Mouse (Mus musculus) cerebral cortex, adult 2 months (tissue): ENCODE data around the gene Snx8.

Source experiments
- WGBS: fragments of 180-500 bp; shearing (Covaris S2); methylation state at CpG from one replicate; pipeline ENCODE4 v1.1.7; 2018; 5-methylcytosine and 5-hydroxymethylcytosine counted together

The Snx8 gene

GRCm38 (mm10) chr5:140383559-140383958 is 5.5 kb downstream of the Snx8 start:
- 66% methylated on average over 7 of the region's 7 CpGs for WGBS

- WGBS: 93% methylated on average over 6 of the region's 6 CpGs
These were observed 6.4 kb downstream of the Snx8 start for GRCm38 (mm10) chr5:140382688-140383087.

- WGBS: 69% methylated on average over 7 of the region's 7 CpGs
These were observed 7.9 kb downstream of the Snx8 start for GRCm38 (mm10) chr5:140381156-140381555.

DNA sequence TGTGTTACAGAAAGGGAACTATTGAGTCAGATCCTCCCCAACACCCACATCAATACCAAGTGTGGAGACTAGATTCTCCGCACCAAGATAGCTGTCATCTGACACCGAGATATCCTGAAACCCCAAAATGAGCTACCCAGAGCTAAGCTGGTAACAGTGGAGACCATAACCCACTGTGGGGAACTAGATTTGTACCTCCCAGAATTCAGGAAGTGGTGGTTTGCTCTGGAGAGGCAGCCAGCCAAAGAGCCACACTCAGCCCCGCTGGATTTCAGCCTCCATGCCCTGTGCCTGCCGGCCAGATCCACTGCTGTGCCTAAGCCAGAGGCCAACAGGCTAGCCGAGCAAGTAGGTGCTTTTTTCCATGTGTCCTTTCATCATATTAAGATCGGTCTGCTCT is 9.8 kb downstream of the Snx8 start:
- 81% methylated on average over 6 of the region's 6 CpGs for WGBS

- WGBS: 88% methylated on average over 6 of the region's 6 CpGs
These were observed 10.8 kb downstream of the Snx8 start for GRCm38 (mm10) chr5:140378121-140378853.

- 90% methylated on average over 4 of the region's 4 CpGs for WGBS
These were observed 13.7 kb downstream of the Snx8 start for GRCm38 (mm10) chr5:140375249-140375829.

DNA sequence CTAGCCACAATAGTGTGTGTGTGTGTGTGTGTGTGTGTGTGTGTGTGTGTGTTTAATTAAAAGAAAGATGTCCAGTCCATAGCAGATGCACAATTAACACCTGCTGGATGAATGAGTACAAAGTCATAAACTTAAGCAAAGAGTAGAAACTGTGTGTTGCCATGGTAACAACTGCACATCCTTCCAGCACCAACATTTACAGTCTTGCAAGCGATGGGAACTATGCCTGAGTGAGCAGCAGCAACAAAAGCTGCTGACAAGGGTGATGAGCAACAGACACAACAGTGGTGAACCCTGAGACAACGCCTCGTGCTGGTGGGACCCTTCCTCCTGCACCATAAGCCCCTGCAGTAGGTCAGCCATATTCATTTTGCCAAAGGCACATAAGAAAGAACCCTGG is 14.8 kb downstream of the Snx8 start:
- 30% methylated on average over 3 of the region's 3 CpGs for WGBS

- WGBS: 83% methylated on average over 2 of the region's 2 CpGs
These were observed 15.4 kb downstream of the Snx8 start for GRCm38 (mm10) chr5:140373711-140374110.

GRCm38 (mm10) chr5:140371671-140372070 is 17.4 kb downstream of the Snx8 start:
- 66% methylated on average over 3 of the region's 3 CpGs for WGBS

- 56% methylated on average over 6 of the region's 6 CpGs for WGBS
These were observed 18.4 kb downstream of the Snx8 start for GRCm38 (mm10) chr5:140370446-140371254.

- 92% methylated on average over 2 of the region's 2 CpGs for WGBS
These were observed 19.6 kb downstream of the Snx8 start for GRCm38 (mm10) chr5:140369466-140369865.

- 98% methylated on average over 4 of the region's 4 CpGs for WGBS
These were observed 20.1 kb downstream of the Snx8 start for GRCm38 (mm10) chr5:140368926-140369325.

DNA sequence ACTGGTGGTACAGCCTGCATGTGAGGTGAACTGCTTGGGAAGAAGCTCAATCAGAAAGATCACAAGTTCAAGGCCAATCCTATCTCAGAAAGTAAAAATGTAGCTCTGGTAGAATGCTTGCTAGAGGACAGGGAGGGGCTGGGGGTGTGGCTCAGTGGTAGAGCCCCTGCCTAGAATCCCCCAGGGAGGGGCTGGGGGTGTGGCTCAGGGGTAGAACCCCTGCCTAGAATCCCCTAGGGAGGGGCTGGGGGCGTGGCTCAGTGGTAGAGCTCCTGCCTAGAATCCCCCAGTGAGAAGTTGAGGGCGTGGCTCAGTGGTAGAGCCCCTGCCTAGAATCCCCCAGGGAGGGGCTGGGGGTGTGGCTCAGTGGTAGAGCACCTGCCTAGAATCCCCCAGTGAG is 20.9 kb downstream of the Snx8 start:
- WGBS: 91% methylated on average over 2 of the region's 2 CpGs

DNA sequence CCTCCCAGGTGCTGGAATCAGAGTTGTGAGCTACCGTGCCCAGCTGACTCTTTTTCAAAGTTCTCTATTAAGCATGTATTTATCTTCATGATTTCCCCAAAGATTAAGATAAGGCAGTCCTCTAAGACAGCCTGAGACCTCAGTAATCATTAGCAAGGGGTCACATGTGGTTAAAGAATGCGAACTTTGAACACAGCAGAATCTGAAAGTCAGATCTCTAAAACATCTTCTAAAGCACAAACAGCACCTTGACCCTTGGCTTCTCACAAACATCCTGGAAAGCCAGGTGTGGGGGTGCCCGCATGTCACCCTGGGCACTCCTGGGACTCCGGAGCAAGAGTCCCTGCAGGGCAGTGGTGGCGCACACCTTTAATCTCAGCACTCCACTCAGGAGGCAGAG is 24.6 kb downstream of the Snx8 start:
- WGBS: 94% methylated on average over 5 of the region's 5 CpGs

DNA sequence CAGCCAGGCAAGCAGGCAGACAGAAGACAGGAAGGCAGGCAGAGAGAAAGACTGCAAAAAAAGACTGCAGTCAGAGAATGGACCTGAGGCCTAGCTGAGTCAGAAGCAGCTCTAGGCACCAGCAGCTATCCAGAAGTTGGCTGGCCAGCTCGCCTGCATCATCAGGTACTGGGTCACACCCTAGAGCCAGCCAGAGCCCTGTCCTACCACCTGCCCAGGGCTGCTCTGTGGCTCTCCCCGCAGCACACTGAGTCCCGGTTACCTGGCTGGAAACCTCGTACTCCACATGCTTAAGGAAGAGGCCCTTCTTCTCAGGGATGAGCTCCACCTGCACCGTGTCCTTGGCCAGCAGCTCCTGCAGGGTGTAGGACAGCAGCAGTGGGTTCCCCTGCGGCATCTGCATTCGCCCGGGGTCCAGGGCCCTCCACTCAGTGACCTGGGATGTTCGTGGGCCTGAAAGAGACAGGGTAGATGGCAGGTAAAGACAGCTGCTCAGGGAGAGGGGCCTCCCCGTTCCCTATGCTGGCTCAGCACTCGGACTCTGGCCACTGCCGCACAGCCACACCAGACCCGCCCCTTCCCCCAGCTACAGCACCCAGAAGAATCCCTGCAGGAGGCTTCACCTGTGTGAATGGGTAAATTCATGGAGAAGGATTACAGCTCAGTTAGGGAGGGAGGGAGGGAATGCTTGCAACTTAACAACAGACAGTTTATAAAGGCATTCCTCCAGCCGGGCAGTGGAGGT is 29.0 kb downstream of the Snx8 start:
- WGBS: 89% methylated on average over 14 of the region's 14 CpGs

DNA sequence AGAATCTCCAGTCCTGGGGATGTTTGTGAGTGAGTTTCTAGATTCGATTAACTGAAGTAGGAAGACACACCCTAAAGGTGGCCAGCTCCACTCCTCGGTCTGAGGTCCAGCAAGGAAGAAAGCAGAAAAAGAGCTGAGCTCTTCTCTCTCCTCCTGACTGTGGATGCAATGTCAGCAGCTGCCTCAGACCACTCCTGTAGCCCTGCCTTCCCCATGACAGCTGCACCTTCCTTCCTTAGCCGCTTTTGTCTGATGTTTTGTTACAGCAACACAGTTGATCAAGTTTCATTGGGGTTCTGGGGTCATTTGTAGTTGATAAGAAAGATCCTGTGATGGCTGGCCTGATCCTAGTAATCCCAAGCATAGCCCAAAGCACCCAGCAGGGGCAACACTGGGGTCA is 31.6 kb downstream of the Snx8 start:
- WGBS: 93% methylated on average over 3 of the region's 3 CpGs

- 90% methylated on average over 11 of the region's 11 CpGs for WGBS
These were observed 33.1 kb downstream of the Snx8 start for GRCm38 (mm10) chr5:140355934-140356333.

- 96% methylated on average over 6 of the region's 6 CpGs for WGBS
These were observed 36.7 kb downstream of the Snx8 start for GRCm38 (mm10) chr5:140352352-140352751.

DNA sequence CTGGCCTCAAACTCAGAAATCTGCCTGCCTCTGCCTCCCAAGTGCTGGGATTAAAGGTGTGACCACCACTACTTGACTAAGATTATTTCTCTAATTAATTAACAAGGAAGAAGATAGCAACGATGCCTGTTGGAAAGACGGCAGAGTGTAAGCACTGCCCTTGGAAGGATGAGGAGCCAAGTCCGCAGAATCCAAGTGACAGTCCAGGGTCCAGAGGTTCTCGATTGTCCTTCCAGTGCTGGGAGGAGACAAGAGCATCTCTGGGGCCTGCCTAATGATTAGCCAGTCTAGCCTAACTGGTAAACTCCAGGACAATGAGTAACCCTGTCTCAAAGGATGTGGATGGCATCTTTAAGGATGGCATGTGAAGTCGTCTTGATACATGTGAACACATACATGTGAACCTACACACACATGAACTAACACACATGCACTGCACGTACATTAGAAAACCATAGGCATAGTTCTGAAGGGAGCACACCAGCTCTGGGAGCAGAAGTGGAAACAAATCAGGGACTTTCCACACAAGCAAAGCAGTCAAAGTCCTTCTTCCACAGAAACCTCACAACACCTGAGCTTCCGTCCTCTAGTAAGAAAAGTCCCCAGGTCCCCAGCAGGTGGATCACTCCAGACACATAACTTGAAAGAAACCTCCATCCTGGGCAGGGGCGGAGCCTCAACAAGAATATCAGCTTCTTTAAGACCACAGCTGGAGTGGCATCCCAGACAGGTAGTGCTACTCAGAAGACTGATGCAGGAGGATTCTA is 38.1 kb downstream of the Snx8 start:
- 94% methylated on average over 8 of the region's 8 CpGs for WGBS

GRCm38 (mm10) chr5:140349882-140350281 is 39.2 kb downstream of the Snx8 start:
- WGBS: 90% methylated on average over 9 of the region's 9 CpGs

GRCm38 (mm10) chr5:140346050-140346449 is 43.0 kb downstream of the Snx8 start:
- WGBS: 100% methylated on average over 1 of the region's 1 CpGs
